ENCODE assay signal across 16 mouse cellular contexts in the genomic region with DNA sequence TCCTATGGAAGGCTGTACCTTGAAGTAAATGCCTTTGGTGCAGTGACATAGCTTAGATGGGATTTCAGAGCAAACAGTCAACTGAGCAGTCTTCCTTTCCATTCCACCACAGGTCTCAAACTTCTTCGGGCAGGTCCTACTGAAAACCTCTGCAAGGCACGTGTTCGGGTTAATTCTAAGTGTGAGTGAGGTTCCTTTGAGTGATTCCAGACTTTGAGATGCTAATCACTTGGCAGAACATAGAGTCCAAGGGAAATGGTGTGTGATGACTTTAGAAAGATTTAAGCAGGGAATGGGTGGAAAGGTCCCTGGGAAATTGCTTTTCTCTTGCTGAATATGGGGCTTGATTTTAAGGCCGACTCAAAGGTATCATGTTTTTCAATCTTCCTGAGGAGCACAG.
"Had no signal": no experiment of that assay in that cellular context is flagged by ENCODE, and none has a peak within 500 bp of the region (broad histone marks: within the 10 kb centered on the region; RNA-seq: fewer than 3 reads in every experiment).

No protein-coding gene starts in this region.

- H3K36me3 ChIP-seq: lung, embryonic 15.5 days; midbrain, embryonic 13.5 days; midbrain, embryonic 15.5 days; neural tube, embryonic 12.5 days; stomach, embryonic 15.5 days had no signal

- H3K4me3 ChIP-seq: lung, embryonic 15.5 days; megakaryocyte, embryonic 14.5 days; midbrain, embryonic 13.5 days; midbrain, embryonic 15.5 days; neural tube, embryonic 12.5 days; stomach, embryonic 15.5 days had no signal

- H3K9me3 ChIP-seq: lung, embryonic 15.5 days; midbrain, embryonic 13.5 days; midbrain, embryonic 15.5 days; neural tube, embryonic 12.5 days; stomach, embryonic 15.5 days had no signal

- DNase-seq: lung, adult 2 months; lung, postnatal 14 days; lung, postnatal 36 days; right cerebral cortex, postnatal 14 days; thymus, adult 2 months; thymus, postnatal 25 days; thymus, postnatal 4 days had no signal

- H3K4me1 ChIP-seq: midbrain, embryonic 13.5 days; neural tube, embryonic 12.5 days had no signal

- H3K9ac ChIP-seq: lung, embryonic 15.5 days; midbrain, embryonic 13.5 days; midbrain, embryonic 15.5 days; neural tube, embryonic 12.5 days; stomach, embryonic 15.5 days had no signal

- H3K27me3 ChIP-seq: lung, embryonic 15.5 days; midbrain, embryonic 13.5 days; midbrain, embryonic 15.5 days; neural tube, embryonic 12.5 days; stomach, embryonic 15.5 days had no signal

- H3K4me2 ChIP-seq: lung, embryonic 15.5 days; midbrain, embryonic 11.5 days; midbrain, embryonic 13.5 days; midbrain, embryonic 15.5 days; neural tube, embryonic 12.5 days; stomach, embryonic 15.5 days had no signal

- H3K27ac ChIP-seq: lung, embryonic 15.5 days; macrophage; midbrain, embryonic 13.5 days; midbrain, embryonic 15.5 days; neural tube, embryonic 12.5 days; stomach, embryonic 15.5 days; stomach, postnatal 0 days had no signal
